Mouse (Mus musculus) kidney, postnatal 36 days (tissue): Measurements from ENCODE around the gene Gna12.

Source experiments
- DNase-seq, 2 experiments: peaks; one replicate each; pipeline ENCODE4 v3.0.0; 2021 to 2022; ENCODE audit warnings: mixed read lengths in 2 of 2

Gene Gna12

DNA sequence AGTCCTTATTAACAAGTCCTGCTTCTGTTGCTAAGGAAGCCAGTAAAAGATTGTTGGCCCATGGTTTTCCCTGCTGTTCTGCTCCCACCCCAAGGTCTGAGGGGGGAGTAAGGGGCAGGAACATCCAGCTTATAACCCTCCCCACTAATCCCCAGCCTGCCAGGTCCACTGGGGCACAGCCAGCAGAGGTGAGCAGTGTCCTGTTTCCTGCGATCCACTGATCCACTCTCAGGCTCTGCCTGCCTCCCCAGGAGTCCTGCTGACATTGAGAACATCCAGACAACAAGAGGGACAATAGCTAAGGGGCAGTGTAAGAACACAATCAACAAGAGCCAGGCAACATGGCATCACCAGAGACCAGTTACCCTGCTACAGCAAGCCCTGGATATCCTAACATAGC lies 3.4 kb downstream of the Gna12 start:
- peak; percentile 48 to 57 for DNase-seq

DNA sequence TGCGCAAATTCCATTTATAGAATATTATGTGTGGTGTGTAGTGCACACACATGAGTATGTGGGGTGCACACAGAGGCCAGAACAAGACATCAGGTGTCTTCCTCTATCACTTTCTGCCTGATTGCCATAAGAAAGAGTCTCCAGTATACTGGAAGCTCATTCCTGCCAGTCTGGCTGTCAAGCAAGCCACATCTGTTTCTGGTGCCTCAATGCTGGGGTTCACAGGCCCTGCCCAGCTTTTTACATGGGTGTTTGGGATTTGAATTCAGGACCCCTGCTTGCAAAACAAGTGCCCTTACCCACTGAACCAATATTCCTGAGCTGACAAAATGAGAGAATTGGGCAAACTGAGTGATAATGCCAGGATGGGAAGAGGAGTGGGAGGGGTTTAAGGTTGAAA lies 4.1 kb downstream of the Gna12 start:
- DNase-seq: no peak

DNA sequence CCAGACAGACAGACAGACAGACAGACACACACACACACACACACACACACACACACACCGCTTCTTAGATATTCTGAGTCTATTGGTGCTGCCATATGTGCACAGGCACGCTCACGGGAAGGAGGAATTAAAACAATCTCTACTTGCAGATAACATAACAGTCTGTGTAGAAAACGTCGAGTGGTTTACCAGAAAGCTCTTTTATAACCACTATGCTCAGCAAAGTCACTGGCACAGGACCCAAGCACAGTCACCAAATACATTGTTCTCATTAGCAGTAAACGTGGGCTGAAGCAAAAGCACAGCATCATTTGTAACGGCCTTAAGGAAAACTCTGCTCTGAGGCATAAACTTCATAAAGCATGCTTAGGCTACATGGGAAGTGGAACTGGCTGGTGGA lies 6.1 kb downstream of the Gna12 start:
- no peak for DNase-seq

DNA sequence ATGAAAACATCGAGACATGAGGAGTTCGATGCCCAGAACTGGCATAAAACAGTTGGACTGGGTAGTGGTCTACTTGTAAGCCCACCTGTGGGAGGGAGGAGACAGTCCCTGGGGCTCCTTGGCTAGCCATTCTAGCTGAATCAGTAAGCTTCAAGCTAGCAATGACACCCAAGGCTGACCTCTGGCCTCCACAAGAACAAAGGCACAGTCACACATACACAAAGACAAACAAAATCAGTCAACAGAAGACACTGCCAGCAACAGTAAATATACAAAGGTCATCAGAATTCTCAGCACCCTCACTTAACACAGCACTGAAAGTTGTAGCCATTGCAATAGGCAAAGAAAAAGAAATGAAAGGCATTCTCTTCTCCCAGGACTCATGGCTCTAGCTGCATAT lies 6.8 kb downstream of the Gna12 start:
- DNase-seq: peak in 1 of 2 experiments; percentile 41

DNA sequence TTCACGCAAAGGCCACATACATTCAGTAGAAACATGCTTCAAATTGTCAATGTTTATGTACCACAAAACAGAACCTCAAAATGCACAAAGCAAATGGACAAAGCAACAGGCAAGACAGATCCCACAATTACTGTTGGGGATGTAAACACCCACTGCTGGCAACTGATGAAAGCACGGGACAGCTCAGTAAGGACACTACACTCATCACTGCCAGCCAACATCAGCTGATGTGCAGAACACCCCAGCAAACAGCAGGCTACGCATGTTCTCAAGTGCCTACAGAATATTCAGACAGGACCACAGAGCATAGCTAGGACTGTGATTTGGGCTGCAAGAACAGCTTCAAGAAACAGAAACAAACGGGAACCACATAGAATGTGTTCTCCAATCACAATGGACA lies 8.3 kb downstream of the Gna12 start:
- DNase-seq: no peak

DNA sequence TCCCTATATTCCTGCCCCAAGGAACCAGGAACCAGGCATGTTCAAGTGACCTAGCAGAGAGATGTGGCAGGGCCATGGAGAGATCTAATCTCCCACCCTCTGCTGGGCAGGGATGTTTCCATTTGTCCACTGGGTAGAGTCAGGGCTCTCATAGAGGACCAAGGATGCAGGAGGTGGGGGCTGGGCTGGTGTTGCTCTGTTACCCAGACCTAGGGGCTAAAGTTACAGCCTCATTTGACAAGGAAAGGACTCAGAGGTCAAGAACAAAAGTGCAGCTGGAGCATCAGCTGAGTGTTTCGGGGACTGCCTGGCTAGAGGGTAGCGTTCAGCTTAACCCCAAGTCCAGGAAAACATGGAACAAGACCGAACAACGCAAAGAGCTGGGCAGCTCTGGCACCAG lies 9.7 kb downstream of the Gna12 start:
- DNase-seq: peak in 1 of 2 experiments; percentile 55

DNA sequence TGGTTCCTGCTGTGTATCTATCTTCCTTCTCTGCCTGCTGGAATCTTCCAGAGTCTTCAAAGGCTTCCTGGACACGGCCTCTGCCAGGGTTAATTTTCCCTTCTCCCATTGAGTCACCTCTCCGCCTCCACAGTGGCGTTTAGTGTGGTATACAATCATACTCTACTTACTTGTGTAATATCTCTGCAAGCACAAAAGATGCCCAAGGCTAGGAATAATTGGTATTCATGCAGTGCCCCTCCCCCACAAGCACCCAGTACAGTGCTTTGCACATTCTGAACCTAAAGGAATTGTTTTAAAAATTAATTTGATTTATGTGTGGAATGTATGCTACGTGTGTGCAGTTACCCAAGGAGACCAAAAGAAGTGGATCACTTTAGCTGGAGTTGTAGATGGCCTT lies 10.6 kb downstream of the Gna12 start:
- DNase-seq: no peak

DNA sequence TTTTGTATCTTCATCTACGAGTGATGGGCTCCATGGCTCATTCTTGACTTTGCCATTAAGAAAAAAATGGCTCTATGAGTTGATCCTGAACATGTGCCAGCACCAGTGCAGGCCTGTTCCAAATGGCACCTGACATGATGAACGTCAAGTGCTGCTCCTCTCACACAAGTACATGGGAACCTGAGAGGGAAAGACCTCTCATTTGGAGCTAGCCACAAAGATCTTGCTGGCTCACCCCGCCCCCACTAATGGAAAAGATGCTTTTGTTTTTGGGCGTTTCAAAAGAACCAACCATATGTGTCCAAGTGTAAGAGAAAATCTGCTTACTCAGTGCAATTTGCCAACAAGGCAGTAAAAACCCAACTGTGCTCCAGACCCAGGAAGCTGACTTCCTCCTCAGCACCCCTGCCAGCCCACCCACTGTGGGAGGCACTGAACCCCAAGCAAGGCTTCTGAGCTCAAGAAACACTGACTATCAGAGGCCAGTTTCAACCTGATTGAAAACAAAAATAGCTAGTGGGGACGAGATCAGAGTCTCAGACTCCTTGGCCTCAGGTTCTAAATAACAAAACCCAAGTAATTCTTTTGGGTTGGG lies 11.7 kb downstream of the Gna12 start:
- no peak for DNase-seq

DNA sequence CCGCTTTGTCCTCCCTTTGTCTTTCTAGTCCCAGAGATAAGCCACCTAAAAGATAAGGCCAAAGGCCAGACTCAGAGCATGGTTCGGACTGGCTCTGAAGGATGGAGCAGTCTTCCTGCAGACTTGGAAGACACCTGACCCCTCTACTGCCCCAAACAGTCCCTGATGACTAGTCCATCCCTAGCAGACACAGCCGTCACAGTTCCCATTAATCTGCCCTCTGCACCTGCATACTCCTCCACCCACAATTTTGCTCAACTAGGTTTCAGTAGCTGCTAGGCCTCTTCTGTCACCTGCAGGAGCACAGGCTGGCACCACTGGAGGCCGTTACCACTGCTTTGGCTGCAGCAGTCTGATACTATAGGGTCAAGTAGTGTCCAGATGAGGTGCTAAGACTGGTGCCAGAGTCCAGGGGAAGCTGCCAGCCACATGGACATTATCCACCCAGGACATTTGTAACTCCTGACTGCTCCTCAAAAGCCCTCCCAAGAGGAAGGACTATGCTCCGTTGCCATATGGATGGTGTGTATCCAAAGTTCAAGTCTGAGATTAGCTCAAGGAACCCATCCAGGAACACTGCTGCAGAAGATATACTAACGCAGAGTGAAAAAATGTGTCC lies 13.2 kb downstream of the Gna12 start:
- DNase-seq: peak; percentile 51 to 56

DNA sequence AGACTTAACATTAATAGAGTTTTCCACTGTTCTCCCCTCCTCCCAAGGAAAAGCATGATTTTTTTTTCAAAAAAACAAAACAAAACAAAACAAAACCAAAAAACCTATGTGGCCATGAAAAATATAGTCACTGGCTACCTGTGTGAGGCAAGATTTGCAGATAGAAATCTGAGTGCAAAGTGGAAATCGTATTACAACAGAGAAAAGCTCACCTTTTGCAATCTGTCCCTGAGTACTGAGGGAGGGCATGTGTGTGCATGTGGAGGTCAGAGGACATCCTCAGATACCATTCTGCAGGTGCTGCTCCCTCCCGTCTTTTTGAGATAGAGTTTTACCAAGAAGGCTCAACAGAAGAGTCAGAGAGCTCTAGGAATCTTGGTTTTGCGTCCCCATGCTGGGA lies 14.2 kb downstream of the Gna12 start:
- no peak for DNase-seq

DNA sequence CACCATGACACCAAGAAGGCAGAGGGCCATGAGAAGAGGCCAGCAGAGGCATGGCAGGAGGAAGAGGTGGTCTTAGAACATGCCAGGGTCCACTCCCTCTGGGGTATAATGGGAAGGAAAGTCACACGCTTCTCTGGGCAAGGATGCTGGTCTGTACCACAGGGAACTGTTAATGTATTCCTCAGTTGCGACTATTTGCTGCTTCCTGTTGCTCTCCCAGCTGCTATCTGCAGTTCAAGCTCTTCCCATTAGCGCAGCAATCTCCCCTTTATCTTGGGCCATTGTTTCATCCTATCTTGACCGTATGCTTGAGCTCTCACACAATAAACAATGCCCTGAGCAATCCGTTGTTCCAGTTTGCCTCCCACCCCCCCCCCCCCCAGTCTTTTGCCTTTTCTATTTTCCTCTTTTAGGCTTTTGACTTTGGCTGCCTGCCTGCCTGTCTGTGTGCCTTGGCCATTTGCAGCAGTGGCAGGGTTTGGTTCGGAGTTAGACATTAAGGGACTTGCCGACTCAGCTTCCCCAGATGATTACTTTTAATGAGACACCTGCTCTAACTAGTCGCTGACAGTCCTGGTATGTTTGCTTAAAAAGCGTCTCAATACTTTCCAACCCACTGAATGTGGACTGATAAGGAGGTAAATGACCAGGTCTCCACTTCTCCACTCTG lies 15.0 kb downstream of the Gna12 start:
- DNase-seq: peak; percentile 88 to 91

DNA sequence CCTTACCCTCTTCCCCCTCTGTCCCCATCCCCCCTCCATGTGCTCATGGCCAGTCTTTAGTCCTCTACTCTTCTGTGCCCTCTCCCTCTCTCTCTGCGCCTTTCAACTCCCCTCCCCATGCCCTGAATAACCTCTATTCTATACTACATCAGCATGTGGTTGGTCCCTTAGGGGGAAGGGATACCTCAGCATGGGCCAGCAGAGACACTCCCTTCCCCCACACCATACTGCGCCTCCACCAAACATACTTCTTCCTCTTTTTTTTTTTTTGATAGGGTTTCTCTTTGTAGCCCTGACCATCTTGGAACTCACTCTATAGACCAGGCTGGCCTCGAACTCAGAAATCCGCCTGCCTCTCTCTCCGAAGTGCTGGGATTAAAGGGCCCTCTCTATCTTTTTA lies 15.8 kb downstream of the Gna12 start:
- DNase-seq: no peak

DNA sequence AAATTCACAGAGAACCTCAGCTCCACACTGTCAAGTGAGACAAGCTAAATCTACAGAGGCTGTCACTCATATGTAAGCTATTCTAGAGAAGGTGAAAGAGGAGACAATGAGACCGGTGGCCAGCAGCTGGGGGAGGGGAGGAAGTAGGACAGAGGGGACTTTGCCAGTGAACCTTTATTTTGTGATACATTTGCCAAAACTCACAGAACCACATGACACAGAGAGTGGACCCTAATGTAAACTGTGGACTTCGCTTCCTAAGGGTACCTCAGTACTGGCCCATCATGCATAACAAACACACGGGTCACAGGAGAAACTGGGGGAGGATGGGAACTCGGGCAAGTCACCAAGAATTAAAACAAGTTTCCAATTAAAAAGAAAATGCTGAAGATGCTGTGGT lies 17.5 kb downstream of the Gna12 start:
- DNase-seq: peak; percentile 85 to 91

DNA sequence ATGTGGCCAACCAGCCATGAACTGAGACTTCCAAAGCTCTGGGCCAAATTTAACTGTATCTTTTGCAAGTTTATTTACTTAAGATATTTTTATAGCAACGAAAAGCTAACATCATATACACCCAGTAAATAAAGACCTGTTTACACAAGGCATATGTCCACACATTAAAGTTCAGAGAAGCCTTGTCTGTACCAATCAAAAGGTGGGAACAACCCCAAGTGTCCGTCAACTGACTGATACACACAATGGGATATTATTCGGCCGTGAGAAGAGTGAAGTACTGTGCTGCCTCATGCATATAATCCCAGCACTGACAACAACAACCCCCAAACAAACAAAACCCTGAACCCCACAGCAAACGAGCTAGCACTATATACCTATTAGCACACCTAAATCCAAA lies 18.2 kb downstream of the Gna12 start:
- no peak for DNase-seq

DNA sequence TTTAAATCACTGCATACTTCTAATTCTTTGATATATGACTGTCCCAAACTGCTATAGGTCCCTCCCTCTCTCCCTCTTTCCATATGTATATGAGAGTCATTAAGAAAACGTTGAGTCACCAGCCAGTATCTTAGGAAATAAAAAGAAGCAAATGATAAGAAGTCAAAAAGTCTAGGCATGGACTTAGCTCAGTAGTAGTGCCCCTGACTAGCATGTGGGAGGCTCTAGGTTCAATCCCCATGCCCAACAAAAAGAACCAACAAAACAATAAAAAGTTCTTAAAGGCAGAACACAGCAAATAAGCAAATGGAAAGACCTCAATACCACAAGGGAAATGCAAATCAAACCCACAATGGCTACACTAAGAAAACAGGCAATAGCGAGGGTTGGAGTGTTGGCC lies 18.8 kb downstream of the Gna12 start:
- no peak for DNase-seq

DNA sequence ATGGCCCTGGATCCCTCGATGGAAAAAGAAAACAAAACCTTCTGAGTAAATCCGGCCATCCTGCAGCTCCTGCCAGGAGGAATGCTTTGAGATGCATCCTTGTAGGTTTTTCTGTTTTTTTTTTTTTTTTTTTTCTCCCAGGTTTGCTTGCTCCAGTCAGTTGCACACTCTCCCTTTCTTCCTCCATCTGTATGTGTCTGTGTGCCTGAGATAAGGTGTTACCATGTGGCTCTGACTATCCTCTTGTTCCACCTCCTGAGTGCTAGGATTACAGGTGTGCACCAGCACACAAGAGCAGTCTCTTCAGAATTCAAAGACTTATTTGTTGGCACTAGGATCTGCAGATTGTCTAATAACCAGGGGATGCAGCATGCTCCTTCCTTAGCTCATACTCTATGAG lies 23.3 kb downstream of the Gna12 start:
- no peak for DNase-seq

DNA sequence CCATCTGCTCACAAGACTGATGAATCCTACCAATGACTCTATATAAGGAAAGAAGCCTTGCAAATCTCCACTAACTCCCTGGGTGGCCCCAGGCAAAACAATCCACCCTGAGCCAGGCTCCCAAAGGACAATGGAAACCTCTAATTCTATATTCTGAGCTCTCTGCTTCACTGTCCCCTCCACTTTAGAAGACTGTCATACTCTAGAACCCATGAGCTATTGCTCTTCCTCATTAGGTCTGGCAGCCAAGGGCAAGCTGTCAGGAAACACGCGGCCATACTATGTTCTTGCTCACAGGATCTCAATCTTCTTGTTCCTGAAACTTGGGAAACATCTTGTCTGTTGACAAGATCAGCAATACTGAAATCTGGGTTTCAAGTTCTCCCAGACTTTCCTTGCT lies 24.0 kb downstream of the Gna12 start:
- DNase-seq: no peak

DNA sequence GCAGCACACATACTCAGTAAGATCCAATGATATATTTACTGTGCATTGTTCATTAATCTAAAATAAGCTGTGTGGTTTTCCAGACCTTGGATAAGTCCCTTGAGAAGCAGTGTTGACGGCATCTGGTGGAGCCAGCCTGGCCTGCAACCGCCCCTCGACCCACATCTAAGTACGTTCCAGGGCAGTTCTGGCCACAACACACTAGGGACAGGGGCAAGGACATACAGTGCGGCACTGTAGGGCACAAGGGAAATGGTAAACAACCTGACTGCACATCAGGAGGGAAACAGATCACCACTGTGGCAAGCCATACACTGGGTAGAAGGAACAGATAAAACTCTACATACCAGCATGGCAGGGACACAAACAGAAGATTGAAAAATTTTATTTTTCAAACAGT lies 28.4 kb downstream of the Gna12 start:
- DNase-seq: no peak

DNA sequence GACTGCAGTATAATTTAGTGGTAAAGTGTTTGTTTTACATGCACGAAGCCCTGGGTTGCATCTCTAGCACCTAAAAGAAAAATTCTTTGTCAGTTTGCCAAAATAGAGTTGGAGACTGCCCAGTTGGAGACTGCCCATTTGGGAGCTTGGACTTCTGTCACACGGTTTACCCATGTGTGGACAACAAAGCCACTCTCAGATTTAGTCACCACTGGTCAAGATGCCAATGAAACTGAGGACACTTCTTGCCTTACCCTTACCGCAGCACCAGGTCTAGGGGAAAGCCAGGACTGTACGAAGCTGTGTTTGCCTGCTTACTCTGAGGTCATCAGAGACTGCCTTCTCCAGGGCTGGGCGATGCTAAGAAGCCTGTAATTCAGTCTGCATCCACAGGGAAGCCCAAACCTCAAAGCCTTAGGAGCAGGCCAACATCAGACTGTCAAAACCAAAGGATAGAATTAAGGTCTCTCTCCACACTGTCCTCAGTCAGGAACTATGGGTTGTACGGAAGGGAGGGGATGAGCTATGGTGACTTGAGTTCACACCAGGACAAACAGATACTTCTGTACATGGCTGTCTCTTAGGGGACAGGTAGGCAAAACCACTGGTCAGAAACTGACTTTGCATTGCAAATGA lies 29.8 kb downstream of the Gna12 start:
- no peak for DNase-seq

DNA sequence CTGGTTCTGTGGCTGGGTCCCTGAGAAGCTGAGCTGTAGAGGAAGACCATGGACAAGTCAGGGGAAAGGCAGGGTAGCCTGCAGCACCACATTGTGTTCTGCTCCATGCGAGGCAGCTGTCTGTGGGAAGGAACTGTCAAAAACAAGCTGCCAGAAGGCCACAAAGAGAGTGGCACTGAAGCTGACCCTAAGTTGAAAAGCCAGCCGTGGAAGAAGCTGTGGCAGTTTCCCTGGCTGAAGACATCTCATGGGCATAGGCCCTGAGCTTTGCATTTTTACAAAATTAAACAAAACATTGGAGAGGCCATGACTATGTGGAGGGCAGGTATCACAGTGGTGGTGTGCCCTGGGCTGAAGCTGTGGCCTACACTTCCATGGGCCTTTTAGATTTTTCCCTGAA lies 31.0 kb downstream of the Gna12 start:
- no peak for DNase-seq

DNA sequence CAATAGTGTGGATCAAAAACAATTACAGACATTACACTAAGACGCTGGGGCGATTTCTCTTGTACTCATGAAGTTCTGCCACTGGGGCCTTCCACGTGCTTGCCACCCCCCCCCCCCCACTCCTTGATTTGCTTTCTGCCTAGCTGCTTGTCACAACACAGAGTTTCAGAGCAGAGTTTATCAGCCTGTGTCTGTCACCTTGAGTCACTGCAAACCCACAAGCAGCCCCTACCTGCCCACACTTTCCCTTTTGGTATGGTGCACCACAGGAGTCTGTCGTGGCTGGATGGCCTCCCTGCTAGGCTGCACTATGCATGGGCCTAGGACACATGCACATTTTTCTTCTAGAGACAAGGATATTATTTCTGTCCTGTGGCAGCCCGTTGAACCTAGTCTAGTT lies 31.5 kb downstream of the Gna12 start:
- no peak for DNase-seq

DNA sequence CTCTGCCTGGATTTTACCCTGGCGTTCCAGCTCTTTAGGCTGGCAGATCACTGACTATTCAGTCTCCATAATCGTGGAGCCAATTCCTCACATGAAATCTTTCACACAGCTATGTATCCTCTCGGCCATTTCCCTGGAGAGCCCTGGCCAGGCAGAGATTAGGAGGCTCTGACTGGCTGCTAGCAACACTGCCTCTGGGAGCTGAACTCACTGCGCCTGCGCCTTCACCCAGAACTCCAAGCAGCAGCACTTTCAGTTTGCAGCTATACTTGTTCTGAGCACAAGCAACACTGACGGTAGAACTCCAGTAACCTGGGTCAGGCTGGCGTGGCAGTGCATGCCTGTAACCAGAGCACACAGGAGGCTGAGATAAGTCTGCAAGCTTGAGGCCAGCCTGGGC lies 32.1 kb downstream of the Gna12 start:
- DNase-seq: peak in 1 of 2 experiments; percentile 57

DNA sequence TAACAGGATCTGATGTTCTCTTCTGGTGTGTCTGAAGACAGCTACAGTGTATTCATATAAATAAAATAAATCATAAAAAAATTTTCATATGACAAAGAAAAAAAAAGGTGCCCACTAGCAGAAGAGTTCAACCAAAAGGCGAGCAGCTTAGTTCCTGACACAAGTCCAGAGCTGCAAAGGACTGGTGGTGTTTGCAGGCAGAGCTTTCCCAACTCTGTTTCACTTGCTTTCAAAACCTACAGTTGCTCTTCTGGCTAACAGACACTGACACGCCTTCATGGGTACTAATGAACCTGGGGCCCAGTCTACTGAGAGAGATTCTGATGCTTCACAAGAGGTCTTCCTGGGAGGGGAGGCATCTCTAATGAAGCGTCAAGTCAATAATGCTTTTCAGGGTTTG lies 34.2 kb downstream of the Gna12 start:
- no peak for DNase-seq

DNA sequence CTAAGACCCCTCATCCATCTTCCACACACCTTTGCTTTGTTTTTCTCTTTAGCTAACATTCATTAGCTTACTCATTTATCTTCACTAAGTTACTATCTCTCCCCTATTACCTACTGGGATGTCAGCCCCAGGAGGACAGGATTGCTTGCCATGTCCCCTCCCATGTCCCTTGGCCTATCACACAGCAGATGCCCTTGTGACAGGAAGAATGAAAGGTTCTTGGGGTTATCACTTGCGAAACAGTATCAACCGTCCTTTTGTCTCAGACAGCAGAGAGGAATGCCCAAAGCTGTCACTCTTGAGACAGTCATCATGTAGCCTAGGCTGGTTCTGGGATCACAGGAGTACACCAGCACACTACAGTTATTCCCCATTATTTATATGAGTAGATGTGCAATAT lies 35.1 kb downstream of the Gna12 start:
- no peak for DNase-seq
